Mouse (Mus musculus): Measurements from ENCODE around the gene Sclt1. TPM values are rescaled to one million over a fixed set of nuclear protein-coding genes. Genes with fewer than 3 reads are reported as not detected.

The Sclt1 gene
- polyA plus RNA-seq, 1 experiment, result 5.1 TPM

GRCm38 (mm10) chr3:41594097-41594879 lies 148.0 kb downstream of the Sclt1 start:
- Histone ChIP-seq H3K4me1 (ENCODE audit: control insufficient read depth, insufficient read depth, low read length) (no peaks in the 10 kb centered on the region), H3K27ac (ENCODE audit: control insufficient read depth, insufficient read depth, low read depth, low read length, poor library complexity) (no peak overlapping the region), H3K4me3 (replicated peaks; ENCODE audit: control insufficient read depth, low read depth, low read length) (no peak overlapping the region)
- TF ChIP-seq CTCF (IDR thresholded peaks at IDR 0.05; ENCODE audit: control insufficient read depth, insufficient read depth, low read length), result no peak
- no peak for TF ChIP-seq POLR2A (IDR thresholded peaks at IDR 0.05; ENCODE audit: borderline replicate concordance, control insufficient read depth, low read depth, low read length)
- 90% methylated on average over 9 of the region's 9 CpGs for WGBS

DNA sequence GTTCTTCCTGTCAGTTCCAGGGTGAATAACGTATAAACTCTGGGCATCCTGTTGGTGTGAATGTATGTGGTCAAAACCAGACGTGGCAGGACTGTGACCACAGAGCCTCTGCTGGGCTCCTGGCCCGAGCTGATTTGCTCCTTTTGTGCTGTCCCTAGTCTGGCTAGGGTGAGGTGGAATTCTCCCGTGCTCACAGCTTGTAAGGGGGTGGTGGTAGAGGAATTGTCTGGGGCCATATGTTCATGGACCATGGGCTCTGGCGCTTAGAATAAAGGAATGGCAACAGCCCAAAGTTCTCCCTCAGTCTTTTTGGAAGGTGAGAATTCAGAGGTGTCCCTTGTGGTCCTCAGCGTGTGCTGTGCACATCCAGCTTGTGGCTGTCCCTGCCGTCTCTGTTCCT lies 149.5 kb downstream of the Sclt1 start:
- H3K4me3 ChIP-seq (replicated peaks; ENCODE audit: control insufficient read depth, low read depth, low read length), result no peak overlapping the region
- no peaks in the 10 kb centered on the region for H3K4me1 ChIP-seq (ENCODE audit: control insufficient read depth, insufficient read depth, low read length)
- WGBS, result 56% methylated on average over 7 of the region's 7 CpGs
- no peak overlapping the region for H3K27ac ChIP-seq (ENCODE audit: control insufficient read depth, insufficient read depth, low read depth, low read length, poor library complexity)
- no peak for TF ChIP-seq POLR2A (IDR thresholded peaks at IDR 0.05; ENCODE audit: borderline replicate concordance, control insufficient read depth, low read depth, low read length)
- no peak for TF ChIP-seq CTCF (IDR thresholded peaks at IDR 0.05; ENCODE audit: control insufficient read depth, insufficient read depth, low read length)

GRCm38 (mm10) chr3:41591651-41592170 lies 150.6 kb downstream of the Sclt1 start:
- H3K27ac ChIP-seq (ENCODE audit: control insufficient read depth, insufficient read depth, low read depth, low read length, poor library complexity), result no peak overlapping the region
- TF ChIP-seq POLR2A (IDR thresholded peaks at IDR 0.05; ENCODE audit: borderline replicate concordance, control insufficient read depth, low read depth, low read length) (no peak), CTCF (IDR thresholded peaks at IDR 0.05; ENCODE audit: control insufficient read depth, insufficient read depth, low read length) (no peak)
- WGBS, result 92% methylated on average over 14 of the region's 14 CpGs
- no peaks in the 10 kb centered on the region; the same call in 1 of the 2 replicates for H3K4me1 ChIP-seq (ENCODE audit: control insufficient read depth, insufficient read depth, low read length)
- H3K4me3 ChIP-seq (replicated peaks; ENCODE audit: control insufficient read depth, low read depth, low read length), result no peak overlapping the region

DNA sequence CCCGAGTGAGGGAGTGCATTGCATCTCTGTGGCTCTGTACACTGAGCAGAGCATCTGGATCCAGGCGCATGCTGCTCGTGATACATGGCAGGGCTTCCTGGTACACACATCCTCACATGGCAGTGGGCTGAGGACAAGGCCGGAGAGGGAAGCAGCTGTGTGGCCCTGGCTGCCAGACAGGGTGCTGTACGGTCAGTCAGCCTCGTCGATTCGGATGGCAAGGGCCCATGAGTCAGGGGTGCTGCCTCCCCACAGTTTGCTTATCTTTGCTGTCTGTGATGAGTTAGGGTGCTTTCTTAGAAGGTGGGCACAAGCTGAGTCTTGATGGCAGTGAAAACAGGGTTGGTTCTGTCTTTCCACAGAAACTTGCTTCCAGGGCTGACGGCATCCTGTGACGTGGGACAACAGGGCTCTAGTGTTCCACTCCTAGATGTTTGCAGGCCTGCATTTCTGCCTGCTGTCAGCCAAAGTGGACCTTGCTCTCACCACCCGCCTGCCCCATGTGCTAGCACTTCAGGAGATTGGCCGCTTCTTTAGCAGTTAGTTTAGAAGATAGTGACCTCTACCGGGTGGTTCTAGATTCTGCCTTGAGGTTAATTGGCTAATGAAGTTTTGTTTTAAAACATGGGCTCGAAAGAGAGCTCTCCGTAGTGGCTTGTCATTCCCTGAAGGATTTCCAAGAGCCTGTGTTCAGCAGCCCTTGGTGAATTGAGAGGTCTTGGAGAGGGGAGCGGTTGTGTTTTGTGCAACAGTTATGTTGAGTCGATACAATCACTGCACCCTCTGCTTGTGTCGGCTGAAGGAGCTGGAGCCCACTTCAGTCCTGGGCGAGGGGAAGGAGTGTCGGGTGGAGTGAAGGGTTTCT lies 151.4 kb downstream of the Sclt1 start:
- Histone ChIP-seq H3K4me1 (ENCODE audit: control insufficient read depth, insufficient read depth, low read length) (no peaks in the 10 kb centered on the region; the same call in 1 of the 2 replicates), H3K4me3 (replicated peaks; ENCODE audit: control insufficient read depth, low read depth, low read length) (no peak overlapping the region)
- 91% methylated on average over 20 of the region's 20 CpGs for WGBS

DNA sequence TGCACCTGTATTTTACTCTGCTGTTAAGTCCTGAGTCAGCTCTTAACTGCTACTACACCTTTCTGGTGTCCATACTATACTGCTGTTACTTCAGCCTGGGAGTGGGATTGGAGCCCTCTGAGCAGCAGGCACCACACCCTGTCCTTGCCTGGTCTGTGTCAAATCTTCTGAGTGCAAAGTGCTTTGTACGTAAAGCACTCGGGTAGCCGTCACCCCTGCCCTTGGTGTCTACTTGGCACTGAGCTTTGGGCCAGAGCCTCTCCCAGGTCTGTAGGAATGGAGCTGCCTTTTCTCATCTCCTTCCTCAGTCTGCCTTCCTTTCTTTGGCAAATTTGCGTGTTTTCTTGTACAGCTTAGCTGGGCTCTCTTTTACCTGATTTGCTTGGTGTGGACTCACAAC lies 152.3 kb downstream of the Sclt1 start:
- Histone ChIP-seq H3K27ac (ENCODE audit: control insufficient read depth, insufficient read depth, low read depth, low read length, poor library complexity) (no peak overlapping the region), H3K4me1 (ENCODE audit: control insufficient read depth, insufficient read depth, low read length) (no peaks in the 10 kb centered on the region; the same call in 1 of the 2 replicates), H3K4me3 (replicated peaks; ENCODE audit: control insufficient read depth, low read depth, low read length) (no peak overlapping the region)
- TF ChIP-seq POLR2A (IDR thresholded peaks at IDR 0.05; ENCODE audit: borderline replicate concordance, control insufficient read depth, low read depth, low read length), result no peak
- whole genome bisulfite sequencing, result 97% methylated on average over 4 of the region's 4 CpGs

More for the DNA sequence above, 151.4 kb downstream of the Sclt1 start:
- no peak for TF ChIP-seq CTCF (IDR thresholded peaks at IDR 0.05; ENCODE audit: control insufficient read depth, insufficient read depth, low read length)
- TF ChIP-seq POLR2A (IDR thresholded peaks at IDR 0.05; ENCODE audit: borderline replicate concordance, control insufficient read depth, low read depth, low read length), result no peak
- H3K27ac ChIP-seq (ENCODE audit: control insufficient read depth, insufficient read depth, low read depth, low read length, poor library complexity), result no peak overlapping the region

GRCm38 (mm10) chr3:41589246-41589914 lies 152.9 kb downstream of the Sclt1 start:
- H3K4me1 ChIP-seq (ENCODE audit: control insufficient read depth, insufficient read depth, low read length), result no peaks in the 10 kb centered on the region; the same call in 1 of the 2 replicates
- 87% methylated on average over 19 of the region's 19 CpGs for WGBS

DNA sequence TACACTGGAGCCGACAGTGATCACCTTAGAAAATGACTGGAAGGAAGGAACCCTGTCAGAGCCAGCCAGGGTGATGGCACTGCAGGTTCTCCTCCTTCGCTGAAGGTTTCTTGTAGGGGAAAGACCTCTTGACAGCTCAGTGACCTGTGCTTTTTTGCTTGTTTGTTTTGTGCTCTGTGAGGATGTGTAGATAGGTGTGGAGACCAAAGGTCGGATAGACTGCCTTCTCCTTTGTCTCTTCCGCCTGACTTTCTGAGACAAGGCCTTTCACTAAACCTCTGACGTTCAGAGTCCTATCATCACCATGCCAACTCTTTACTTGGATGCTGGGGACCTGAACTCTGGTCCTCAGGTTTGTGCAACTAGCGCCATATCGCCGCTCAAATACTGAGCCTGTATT lies 153.8 kb downstream of the Sclt1 start:
- TF ChIP-seq CTCF (IDR thresholded peaks at IDR 0.05; ENCODE audit: control insufficient read depth, insufficient read depth, low read length) (no peak), POLR2A (IDR thresholded peaks at IDR 0.05; ENCODE audit: borderline replicate concordance, control insufficient read depth, low read depth, low read length) (no peak)
- H3K4me3 ChIP-seq (replicated peaks; ENCODE audit: control insufficient read depth, low read depth, low read length), result no peak overlapping the region
- no peak overlapping the region for H3K27ac ChIP-seq (ENCODE audit: control insufficient read depth, insufficient read depth, low read depth, low read length, poor library complexity)
- H3K4me1 ChIP-seq (ENCODE audit: control insufficient read depth, insufficient read depth, low read length), result no peaks in the 10 kb centered on the region; the same call in 1 of the 2 replicates
- 95% methylated on average over 8 of the region's 8 CpGs for WGBS

More at GRCm38 (mm10) chr3:41589246-41589914, 152.9 kb downstream of the Sclt1 start:
- no peak overlapping the region for H3K27ac ChIP-seq (ENCODE audit: control insufficient read depth, insufficient read depth, low read depth, low read length, poor library complexity)
- no peak overlapping the region for H3K4me3 ChIP-seq (replicated peaks; ENCODE audit: control insufficient read depth, low read depth, low read length)
- TF ChIP-seq CTCF (IDR thresholded peaks at IDR 0.05; ENCODE audit: control insufficient read depth, insufficient read depth, low read length) (no peak), POLR2A (IDR thresholded peaks at IDR 0.05; ENCODE audit: borderline replicate concordance, control insufficient read depth, low read depth, low read length) (no peak)
